Mouse (Mus musculus) myocyte (in vitro differentiated cells): Measurements from ENCODE around the gene Vpreb3.

Source experiments
- CEBPB ChIP-seq: IDR thresholded peaks from 2 replicates; pipeline ENCODE4 v1.6.1; 2011; ENCODE audit warnings: mild to moderate bottlenecking, moderate library complexity; ENCODE audit not compliant: poor library complexity, insufficient read depth, severe bottlenecking
- E2F4 ChIP-seq: IDR thresholded peaks from one replicate; pipeline ENCODE4 v1.6.1; 2011; ENCODE audit warnings: mild to moderate bottlenecking, control low read depth, moderate library complexity; ENCODE audit not compliant: insufficient read depth
- MAX ChIP-seq: IDR thresholded peaks from one replicate; pipeline ENCODE4 v1.6.1; 2011; ENCODE audit warnings: low read depth, mild to moderate bottlenecking, control low read depth
- MYOD1 ChIP-seq, 3 experiments: IDR thresholded peaks; one replicate each; pipeline ENCODE4 v1.6.1; 2011; ENCODE audit warnings: control low read depth in 2 of 3, low read depth in 2 of 3, mild to moderate bottlenecking in 2 of 3, moderate library complexity in 1 of 3; ENCODE audit not compliant: insufficient read length in 2 of 3, control insufficient read depth in 1 of 3
- MYOG ChIP-seq, 3 experiments: IDR thresholded peaks; one replicate each; pipeline ENCODE4 v1.6.1; 2011; ENCODE audit warnings: control low read depth in 2 of 3, low read depth in 2 of 3, mild to moderate bottlenecking in 2 of 3; ENCODE audit not compliant: insufficient read length in 2 of 3, control insufficient read depth in 1 of 3, insufficient read depth in 1 of 3
- POLR2A ChIP-seq: IDR thresholded peaks from one replicate; pipeline ENCODE4 v1.6.1; 2011; ENCODE audit warnings: low read depth, mild to moderate bottlenecking, control low read depth, moderate library complexity; ENCODE audit not compliant: insufficient read length
- POLR2AphosphoS2 ChIP-seq: IDR thresholded peaks from one replicate; pipeline ENCODE4 v1.6.1; 2011; ENCODE audit warnings: low read depth, control low read depth; ENCODE audit not compliant: insufficient read length
- REST ChIP-seq: IDR thresholded peaks from one replicate; pipeline ENCODE4 v1.6.1; 2011; ENCODE audit warnings: mild to moderate bottlenecking, control low read depth, moderate library complexity; ENCODE audit not compliant: insufficient read depth, insufficient read length
- TCF12 ChIP-seq: IDR thresholded peaks from one replicate; pipeline ENCODE4 v1.6.1; 2011; ENCODE audit warnings: mild to moderate bottlenecking, control low read depth; ENCODE audit not compliant: poor library complexity, insufficient read depth, severe bottlenecking
- TCF3 ChIP-seq: IDR thresholded peaks from one replicate; pipeline ENCODE4 v1.6.1; 2011; ENCODE audit warnings: low read depth, control low read depth; ENCODE audit not compliant: insufficient read length
- USF1 ChIP-seq: IDR thresholded peaks from one replicate; pipeline ENCODE4 v1.6.1; 2011; ENCODE audit warnings: low read depth, mild to moderate bottlenecking, control low read depth, moderate library complexity

- TF ChIP-seq POLR2A = no peak
- TF ChIP-seq TCF12 = no peak
- no peak for TF ChIP-seq REST
- TF ChIP-seq MYOG (IDR thresholded peaks at IDR 0.05; ENCODE audit: control insufficient read depth in 1 of 3, insufficient read depth in 1 of 3, insufficient read length in 2 of 3, low read depth in 2 of 3) = no peak
- TF ChIP-seq USF1 = no peak
- no peak for TF ChIP-seq MAX
- TF ChIP-seq E2F4 = no peak
- no peak for TF ChIP-seq POLR2AphosphoS2
- no peak for TF ChIP-seq TCF3
- TF ChIP-seq MYOD1 (IDR thresholded peaks at IDR 0.05; ENCODE audit: control insufficient read depth in 1 of 3, insufficient read length in 2 of 3, low read depth in 2 of 3) = no peak
- no peak for TF ChIP-seq CEBPB
These were observed 35.4 kb downstream of the Vpreb3 start for GRCm38 (mm10) chr10:75978119-75978834.
